Mouse (Mus musculus) heart, embryonic 16.5 days (tissue): ENCODE measurements at regions not wholly inside any gene's neighbourhood (a gene's known extent, or its start where the extent isn't known, plus 50 kb on each side); places are given as distances from the start of the nearest gene placed in this dataset.
A peak's percentile ranks its signal among the peaks of the same experiment; 100 is the strongest.

Experiments
- ATAC-seq: fragments of 200-750 bp; cut with Nextera tagmentation; replicated peaks from 2 replicates; pipeline ENCODE4 v1.8.0; 2017; ENCODE audit warnings: moderate number of reproducible peaks; ENCODE audit not compliant: insufficient read depth, low FRiP score; ENCODE audit errors: extremely low read depth
- H3K27ac ChIP-seq: fragments of 300-500 bp; sonication (generic); 2 replicates; pipeline ENCODE4 v1.5.1; 2014; ENCODE audit warnings: mild to moderate bottlenecking, low read length, control low read depth, moderate library complexity
- H3K27me3 ChIP-seq: fragments of 300-500 bp; sonication (generic); 2 replicates; pipeline ENCODE4 v1.6.1; 2014; ENCODE audit warnings: low read length, mixed read lengths; ENCODE audit not compliant: control insufficient read depth, insufficient read depth
- H3K36me3 ChIP-seq: fragments of 300-500 bp; sonication (generic); 2 replicates; pipeline ENCODE4 v1.6.1; 2014; ENCODE audit not compliant: control insufficient read depth, insufficient read depth
- H3K4me1 ChIP-seq: fragments of 300-500 bp; sonication (generic); 2 replicates; pipeline ENCODE4 v1.6.1; 2014; ENCODE audit warnings: low read length, mixed read lengths; ENCODE audit not compliant: control insufficient read depth, insufficient read depth
- H3K4me2 ChIP-seq: fragments of 300-500 bp; sonication (generic); 2 replicates; pipeline ENCODE4 v1.6.1; 2014; ENCODE audit warnings: low read depth, mild to moderate bottlenecking, control low read depth, low read length
- H3K4me3 ChIP-seq: fragments of 300-500 bp; sonication (generic); 2 replicates; pipeline ENCODE4 v1.5.1; 2014; ENCODE audit warnings: mild to moderate bottlenecking, control low read depth, low read length
- H3K9ac ChIP-seq: fragments of 300-500 bp; sonication (generic); 2 replicates; pipeline ENCODE4 v1.6.1; 2014; ENCODE audit warnings: low read length, control low read depth
- H3K9me3 ChIP-seq: fragments of 300-500 bp; sonication (generic); replicated peaks from 2 replicates; pipeline ENCODE4 v1.6.1; 2016; ENCODE audit warnings: low read length; ENCODE audit not compliant: control insufficient read depth
- WGBS: fragments of 180-500 bp; shearing (Covaris S2); extraction: QIAGEN DNeasy Blood & Tissue Kit; methylation state at CpG from one replicate; pipeline ENCODE4 v1.1.7; 2014; 5-methylcytosine and 5-hydroxymethylcytosine counted together

GRCm38 (mm10) chr9:14024701-14025100 is 197.2 kb downstream of the Fam76b start:
- Histone ChIP-seq H3K4me3 (no peak overlapping the region), H3K27me3 (no peaks in the 10 kb centered on the region), H3K9me3 (no peaks in the 10 kb centered on the region), H3K4me1 (no peaks in the 10 kb centered on the region), H3K4me2 (no peak overlapping the region), H3K9ac (no peak overlapping the region), H3K36me3 (no peaks in the 10 kb centered on the region), H3K27ac (no peak overlapping the region)
- WGBS: 58% methylated on average over 3 of the region's 3 CpGs
- no peak for ATAC-seq

- Histone ChIP-seq H3K9me3 (no peaks in the 10 kb centered on the region), H3K36me3 (no peaks in the 10 kb centered on the region), H3K4me3 (no peak overlapping the region), H3K27me3 (no peaks in the 10 kb centered on the region), H3K4me2 (no peak overlapping the region), H3K4me1 (no peaks in the 10 kb centered on the region), H3K9ac (no peak overlapping the region), H3K27ac (no peak overlapping the region)
- WGBS: 63% methylated on average over 5 of the region's 5 CpGs
- no peak for ATAC-seq
Observed at GRCm38 (mm10) chr9:14028056-14028455, 200.5 kb downstream of the Fam76b start.

- H3K36me3 ChIP-seq: no peaks in the 10 kb centered on the region
- no peak for ATAC-seq
- no peak overlapping the region for H3K9ac ChIP-seq
- WGBS: 75% methylated on average over 6 of the region's 6 CpGs
- H3K27ac ChIP-seq: no peak overlapping the region
- no peaks in the 10 kb centered on the region for H3K9me3 ChIP-seq
- H3K4me1 ChIP-seq: no peaks in the 10 kb centered on the region
- no peaks in the 10 kb centered on the region for H3K27me3 ChIP-seq
- H3K4me3 ChIP-seq: no peak overlapping the region
- H3K4me2 ChIP-seq: no peak overlapping the region
Observed at GRCm38 (mm10) chr9:14031358-14032047, 204.0 kb downstream of the Fam76b start.

GRCm38 (mm10) chr9:14032048-14032362 is 204.5 kb downstream of the Fam76b start:
- Histone ChIP-seq H3K9me3 (no peaks in the 10 kb centered on the region), H3K27me3 (no peaks in the 10 kb centered on the region), H3K4me1 (no peaks in the 10 kb centered on the region), H3K27ac (no peak overlapping the region), H3K36me3 (no peaks in the 10 kb centered on the region), H3K9ac (no peak overlapping the region), H3K4me3 (no peak overlapping the region), H3K4me2 (no peak overlapping the region)
- WGBS: 79% methylated on average over 1 of the region's 1 CpGs
- ATAC-seq: no peak

- Histone ChIP-seq H3K27ac (no peak overlapping the region), H3K9ac (no peak overlapping the region), H3K4me2 (no peak overlapping the region), H3K9me3 (no peaks in the 10 kb centered on the region), H3K36me3 (no peaks in the 10 kb centered on the region), H3K27me3 (no peaks in the 10 kb centered on the region), H3K4me1 (no peaks in the 10 kb centered on the region), H3K4me3 (no peak overlapping the region)
- ATAC-seq: no peak
- 74% methylated on average over 2 of the region's 2 CpGs for WGBS
Observed at GRCm38 (mm10) chr9:14035526-14035925, 208.0 kb downstream of the Fam76b start.

- H3K36me3 ChIP-seq: no peaks in the 10 kb centered on the region
- H3K27ac ChIP-seq: peak overlapping the region; percentile 35
- H3K9me3 ChIP-seq: no peaks in the 10 kb centered on the region
- H3K4me2 ChIP-seq: no peak overlapping the region
- no peak overlapping the region for H3K9ac ChIP-seq
- peaks cover 7% of the 10 kb centered on the region; the same call in 1 of the 2 replicates for H3K4me1 ChIP-seq
- ATAC-seq: peak; percentile 49; the same call in 1 of the 2 replicates
- 28% methylated on average over 2 of the region's 2 CpGs for WGBS
- H3K27me3 ChIP-seq: no peaks in the 10 kb centered on the region
- no peak overlapping the region for H3K4me3 ChIP-seq
Observed at GRCm38 (mm10) chr9:14041900-14042435, 214.5 kb downstream of the Fam76b start.

- ATAC-seq: no peak
- H3K36me3 ChIP-seq: no peaks in the 10 kb centered on the region
- peaks cover under 1% of the 10 kb centered on the region; the same call in 1 of the 2 replicates for H3K4me1 ChIP-seq
- no peak overlapping the region for H3K9ac ChIP-seq
- WGBS: 66% methylated on average over 4 of the region's 4 CpGs
- no peak overlapping the region for H3K4me3 ChIP-seq
- no peaks in the 10 kb centered on the region for H3K27me3 ChIP-seq
- no peaks in the 10 kb centered on the region for H3K9me3 ChIP-seq
- H3K4me2 ChIP-seq: no peak overlapping the region
- no peak overlapping the region for H3K27ac ChIP-seq
Observed at GRCm38 (mm10) chr9:14048224-14048623, 220.7 kb downstream of the Fam76b start.

GRCm38 (mm10) chr9:14053704-14054103 is 221.2 kb upstream of the Sesn3 start:
- 0 out of 2 replicates have a peak, but pooled peaks have one; percentile 18 for ATAC-seq
- H3K9ac ChIP-seq: no peak overlapping the region
- H3K4me2 ChIP-seq: no peak overlapping the region
- H3K9me3 ChIP-seq: no peaks in the 10 kb centered on the region
- H3K4me3 ChIP-seq: no peak overlapping the region
- peaks cover 7% of the 10 kb centered on the region for H3K4me1 ChIP-seq
- 19% methylated on average over 2 of the region's 2 CpGs for WGBS
- H3K27me3 ChIP-seq: no peaks in the 10 kb centered on the region
- H3K36me3 ChIP-seq: no peaks in the 10 kb centered on the region
- H3K27ac ChIP-seq: no peak overlapping the region

GRCm38 (mm10) chr9:14056410-14057172 is 218.3 kb upstream of the Sesn3 start:
- Histone ChIP-seq H3K4me3 (no peak overlapping the region), H3K4me1 (peaks cover 7% of the 10 kb centered on the region), H3K9me3 (no peaks in the 10 kb centered on the region), H3K9ac (no peak overlapping the region), H3K27me3 (no peaks in the 10 kb centered on the region), H3K27ac (no peak overlapping the region), H3K36me3 (no peaks in the 10 kb centered on the region), H3K4me2 (no peak overlapping the region)
- no peak for ATAC-seq
- 82% methylated on average over 10 of the region's 10 CpGs for WGBS
